Mouse (Mus musculus) liver, embryonic 14 days (tissue): ENCODE measurements around the gene Tmem164. TPM values are rescaled to one million over a fixed set of nuclear protein-coding genes. Genes with fewer than 3 reads are reported as not detected.

Experiments
- polyA plus RNA-seq: library from polyadenylated mRNA; depleted of rRNA; stranded (reverse); fragments of >200 nt; gene quantifications from 2 replicates; pipeline ENCODE4 v1.2.3, GENCODE M21; 2012; rRNA removed

Tmem164 gene
- 13.9 and 16.9 TPM in 2 replicates for polyA plus RNA-seq

GRCm38 (mm10) chrX:142681056-142681615, at the start of gene Tmem164:
Gene Tmem164, plus strand, starts transcription at chrX:142681406.

